Mouse (Mus musculus): Measurements from ENCODE around the gene Gm21775.
"Not testable (repeated sequence)": the region's sequence is repeated elsewhere in the genome, so short reads cannot be mapped to it uniquely, and the experiment has no call there.

GRCm38 (mm10) chrY:10535942-10536341 is 17.3 kb upstream of the Gm21775 start, which contains the start of gene Gm20737:
- TF ChIP-seq CTCF (IDR thresholded peaks at IDR 0.05; ENCODE audit: low read depth, low read length); GATA1 (IDR thresholded peaks at IDR 0.05; ENCODE audit: borderline replicate concordance, low read length); TAL1 (conservative IDR thresholded peaks at IDR 0.05; ENCODE audit: low read depth, low read length); POLR2AphosphoS5 (IDR thresholded peaks at IDR 0.05; ENCODE audit: insufficient replicate concordance, low read depth, low read length): not testable (repeated sequence)

Data from G1E (cell line).